Mouse (Mus musculus) midbrain, embryonic 10.5 days (tissue): ENCODE results near the gene Dysf. TPM values are rescaled to one million over a fixed set of nuclear protein-coding genes. Genes with fewer than 3 reads are reported as not detected.
"Not testable (repeated sequence)": the region's sequence is repeated elsewhere in the genome, so short reads cannot be mapped to it uniquely, and the experiment has no call there.

Experiments used
- DNase-seq: peaks from one replicate; pipeline ENCODE4 v3.0.0-alpha.2; 2017; ENCODE audit warnings: low spot score
- H3K27ac ChIP-seq: fragments of 300-500 bp; sonication (generic); replicated peaks from 2 replicates; pipeline ENCODE4 v1.5.1; 2016; ENCODE audit warnings: mild to moderate bottlenecking
- H3K27me3 ChIP-seq: fragments of 300-500 bp; sonication (generic); 2 replicates; pipeline ENCODE4 v1.6.1; 2016; ENCODE audit warnings: low read depth, mild to moderate bottlenecking; ENCODE audit not compliant: poor library complexity, severe bottlenecking
- H3K36me3 ChIP-seq: fragments of 300-500 bp; sonication (generic); 2 replicates; pipeline ENCODE4 v1.6.1; 2016; ENCODE audit warnings: mild to moderate bottlenecking, moderate library complexity
- H3K4me1 ChIP-seq: fragments of 300-500 bp; sonication (generic); 2 replicates; pipeline ENCODE4 v1.6.1; 2016
- H3K4me3 ChIP-seq: fragments of 300-500 bp; sonication (generic); 2 replicates; pipeline ENCODE4 v1.5.1; 2016; ENCODE audit warnings: mild to moderate bottlenecking, moderate library complexity
- H3K9me3 ChIP-seq: fragments of 300-500 bp; sonication (generic); replicated peaks from 2 replicates; pipeline ENCODE4 v1.6.1; 2016; ENCODE audit warnings: mild to moderate bottlenecking
- WGBS: fragments of 180-500 bp; shearing (Covaris S2); methylation state at CpG from one replicate; pipeline ENCODE4 v1.1.7; 2016; 5-methylcytosine and 5-hydroxymethylcytosine counted together
- polyA plus RNA-seq: library from polyadenylated mRNA; unstranded; fragments of >200 nt; fragmentation: Nextera tagmentation; extraction: Ambion mirVana; gene quantifications from 2 replicates; pipeline ENCODE4 v1.2.1, GENCODE M21; 2016

Gene Dysf
- 2.4 and 3.3 TPM in 2 replicates for polyA plus RNA-seq

- WGBS: under 1% methylated on average over 41 of the region's 41 CpGs
- peak within 1 kb of the TSS; percentile 24; the same call in 1 of the 2 replicates for H3K27ac ChIP-seq
Measured at GRCm38 (mm10) chr6:84008363-84009171, at the start of gene Dysf. Dysf (plus strand) TSS chr6:84008590.

GRCm38 (mm10) chr6:83987642-83988041 lies 20.7 kb upstream of the Dysf start:
- Histone ChIP-seq H3K27ac (no peak overlapping the region), H3K4me3 (no peak overlapping the region), H3K4me1 (no peaks in the 10 kb centered on the region), H3K9me3 (no peaks in the 10 kb centered on the region), H3K36me3 (peaks cover 92% of the 10 kb centered on the region), H3K27me3 (no peaks in the 10 kb centered on the region)
- 97% methylated on average over 5 of the region's 5 CpGs for WGBS
- DNase-seq: no peak

More at GRCm38 (mm10) chr6:84008363-84009171, at the start of gene Dysf:
- Histone ChIP-seq H3K27me3 (peaks cover 25% of the 10 kb centered on the region), H3K36me3 (no peaks in the 10 kb centered on the region), H3K4me1 (peaks cover 45% of the 10 kb centered on the region), H3K9me3 (no peaks in the 10 kb centered on the region), H3K4me3 (peak within 1 kb of the TSS; percentile 54)
- peak; percentile 67 for DNase-seq

GRCm38 (mm10) chr6:84002716-84003115 lies 5.7 kb upstream of the Dysf start:
- WGBS: 63% methylated on average over 1 of the region's 1 CpGs
- Histone ChIP-seq H3K4me3 (no peak overlapping the region), H3K27me3 (no peaks in the 10 kb centered on the region), H3K36me3 (peaks cover 23% of the 10 kb centered on the region), H3K4me1 (no peaks in the 10 kb centered on the region), H3K9me3 (no peaks in the 10 kb centered on the region; the same call in 1 of the 2 replicates), H3K27ac (no peak overlapping the region)
- no peak for DNase-seq

- 85% methylated on average over 4 of the region's 4 CpGs for WGBS
- H3K9me3 ChIP-seq: no peaks in the 10 kb centered on the region
- no peak for DNase-seq
- peaks cover 7% of the 10 kb centered on the region for H3K36me3 ChIP-seq
- no peak overlapping the region for H3K4me3 ChIP-seq
- H3K4me1 ChIP-seq: peaks cover 13% of the 10 kb centered on the region
- H3K27ac ChIP-seq: no peak overlapping the region
- peaks cover 11% of the 10 kb centered on the region for H3K27me3 ChIP-seq
Measured at GRCm38 (mm10) chr6:84004295-84004694, 4.1 kb upstream of the Dysf start.

- H3K36me3 ChIP-seq: no peaks in the 10 kb centered on the region
- H3K27me3 ChIP-seq: peaks cover 25% of the 10 kb centered on the region
- H3K27ac ChIP-seq: no peak overlapping the region
- WGBS: 24% methylated on average over 8 of the region's 8 CpGs
- H3K9me3 ChIP-seq: no peaks in the 10 kb centered on the region
- DNase-seq: peak; percentile 17
- peak overlapping the region; percentile 54 for H3K4me3 ChIP-seq
- H3K4me1 ChIP-seq: peaks cover 45% of the 10 kb centered on the region
Measured at GRCm38 (mm10) chr6:84009172-84009872, 932 bp downstream of the Dysf start.

GRCm38 (mm10) chr6:84009915-84010302 lies 1.5 kb downstream of the Dysf start:
- no peaks in the 10 kb centered on the region for H3K9me3 ChIP-seq
- WGBS: 18% methylated on average over 4 of the region's 4 CpGs
- H3K27me3 ChIP-seq: peaks cover 25% of the 10 kb centered on the region
- H3K36me3 ChIP-seq: no peaks in the 10 kb centered on the region
- H3K4me1 ChIP-seq: peaks cover 45% of the 10 kb centered on the region
- DNase-seq: no peak
- H3K4me3 ChIP-seq: peak overlapping the region; percentile 14; the same call in 1 of the 2 replicates
- H3K27ac ChIP-seq: peak overlapping the region; percentile 61; the same call in 1 of the 2 replicates

- Histone ChIP-seq H3K27me3 (peaks cover 25% of the 10 kb centered on the region), H3K27ac (peak overlapping the region; percentile 61), H3K36me3 (no peaks in the 10 kb centered on the region), H3K4me3 (peak overlapping the region; percentile 14; the same call in 1 of the 2 replicates), H3K9me3 (no peaks in the 10 kb centered on the region), H3K4me1 (peaks cover 45% of the 10 kb centered on the region)
- DNase-seq: peak; percentile 29
- 40% methylated on average over 8 of the region's 8 CpGs for WGBS
Measured at GRCm38 (mm10) chr6:84010303-84011225, 2.2 kb downstream of the Dysf start.

GRCm38 (mm10) chr6:84014961-84015683 lies 6.7 kb downstream of the Dysf start:
- WGBS: 70% methylated on average over 4 of the region's 4 CpGs

GRCm38 (mm10) chr6:84016851-84017250 lies 8.5 kb downstream of the Dysf start:
- H3K36me3 ChIP-seq: no peaks in the 10 kb centered on the region
- H3K9me3 ChIP-seq: no peaks in the 10 kb centered on the region
- no peak for DNase-seq
- H3K27ac ChIP-seq: no peak overlapping the region
- no peak overlapping the region for H3K4me3 ChIP-seq
- H3K27me3 ChIP-seq: peaks cover 40% of the 10 kb centered on the region
- 90% methylated on average over 7 of the region's 7 CpGs for WGBS
- H3K4me1 ChIP-seq: peaks cover 21% of the 10 kb centered on the region

More at GRCm38 (mm10) chr6:84014961-84015683, 6.7 kb downstream of the Dysf start:
- not testable (repeated sequence) for H3K36me3 ChIP-seq, H3K4me3 ChIP-seq, H3K9me3 ChIP-seq, H3K27ac ChIP-seq, DNase-seq
- Histone ChIP-seq H3K27me3 (peaks cover 34% of the 10 kb centered on the region), H3K4me1 (peaks cover 37% of the 10 kb centered on the region)

- Histone ChIP-seq H3K4me1 (peaks cover 18% of the 10 kb centered on the region), H3K27me3 (peaks cover 40% of the 10 kb centered on the region), H3K9me3 (no peaks in the 10 kb centered on the region), H3K36me3 (no peaks in the 10 kb centered on the region), H3K4me3 (no peak overlapping the region), H3K27ac (no peak overlapping the region)
- no peak for DNase-seq
- 72% methylated on average over 3 of the region's 3 CpGs for WGBS
Measured at GRCm38 (mm10) chr6:84017392-84017791, 9.0 kb downstream of the Dysf start.

- whole genome bisulfite sequencing: 5% methylated on average over 28 of the region's 28 CpGs
- Histone ChIP-seq H3K36me3 (no peaks in the 10 kb centered on the region), H3K4me1 (peaks cover 13% of the 10 kb centered on the region), H3K27me3 (peaks cover 40% of the 10 kb centered on the region), H3K9me3 (peaks cover 4% of the 10 kb centered on the region; the same call in 1 of the 2 replicates), H3K27ac (no peak overlapping the region), H3K4me3 (peak overlapping the region; percentile 52)
- DNase-seq: peak; percentile 47
Measured at GRCm38 (mm10) chr6:84018906-84019550, 10.6 kb downstream of the Dysf start.
